Mouse (Mus musculus): Measurements from ENCODE around the gene Dtymk.
"Not testable (repeated sequence)": the region's sequence is repeated elsewhere in the genome, so short reads cannot be mapped to it uniquely, and the experiment has no call there.

Gene Dtymk

GRCm38 (mm10) chr1:93804818-93805217, 3.1 kb upstream of the Dtymk start:
- no peak for DNase-seq (ENCODE audit: low spot score in 2 of 2)

- DNase-seq (ENCODE audit: low spot score in 2 of 2), result peak; percentile 98 to 99
Measured at GRCm38 (mm10) chr1:93803556-93804507, 2.1 kb upstream of the Dtymk start, which contains the start of gene Ing5. Gene Ing5, plus strand, starts transcription at chr1:93803965.

DNA sequence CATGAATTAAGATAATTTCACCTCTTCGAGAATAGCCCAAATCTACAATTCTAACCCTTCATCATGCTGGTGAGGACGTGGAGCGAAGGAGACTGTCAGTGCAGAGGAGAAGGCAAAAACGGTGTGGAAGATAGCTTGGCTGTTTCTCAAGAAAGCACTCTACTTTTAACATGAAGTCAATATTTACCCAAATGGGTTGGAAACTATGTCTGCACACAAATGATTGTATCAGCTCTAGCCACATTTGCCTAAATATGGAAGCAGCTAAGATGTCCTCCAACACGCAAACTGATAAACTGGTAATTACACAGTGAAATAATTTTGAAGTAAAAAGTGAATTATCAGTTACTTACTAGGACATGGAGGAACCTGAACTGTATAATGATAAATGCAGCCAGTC, 1.0 kb upstream of the Dtymk start:
- DNase-seq (ENCODE audit: low spot score in 2 of 2), result no peak

DNA sequence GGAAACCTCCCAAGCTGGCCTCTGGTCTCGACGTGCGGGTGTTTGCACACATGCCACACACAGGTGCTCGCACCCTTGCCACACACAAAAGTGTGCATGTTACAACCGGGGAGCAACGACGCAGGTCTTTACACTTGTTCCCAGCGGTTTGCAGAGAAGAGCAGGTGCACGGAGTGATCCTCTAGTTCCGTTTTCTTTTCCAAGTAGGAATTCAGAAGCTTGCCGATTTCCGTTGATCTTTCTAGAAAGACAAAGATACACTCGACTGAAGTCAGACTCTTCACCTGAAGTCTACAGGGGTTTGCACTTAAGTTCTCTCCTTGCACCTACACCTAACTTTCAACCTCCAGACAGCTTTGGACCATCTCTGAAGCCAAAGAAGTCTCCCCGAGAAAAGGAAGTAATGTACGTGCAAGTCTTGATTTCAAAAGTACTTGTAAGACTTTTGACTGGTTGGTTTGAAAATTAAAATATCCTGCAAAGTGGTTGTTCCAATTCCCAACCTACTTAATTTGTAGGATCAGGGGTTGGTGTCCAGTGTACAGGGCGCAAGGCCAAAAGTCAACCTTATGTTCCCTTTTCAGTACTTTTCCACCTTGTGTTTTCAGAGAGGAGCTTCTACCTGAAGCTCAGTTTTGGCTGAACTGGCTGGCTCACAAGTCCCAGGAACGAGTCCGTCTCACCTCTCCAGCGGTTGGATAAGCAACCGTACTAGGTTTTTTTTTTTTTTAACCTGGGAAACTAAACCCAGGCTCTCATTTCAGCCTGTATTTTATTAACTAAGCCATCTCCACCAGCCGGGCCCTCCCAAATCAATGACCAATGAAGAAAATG, 847 bp downstream of the Dtymk start:
- DNase-seq (ENCODE audit: low spot score in 2 of 2), result no peak

GRCm38 (mm10) chr1:93795886-93796285, 5.8 kb downstream of the Dtymk start:
- DNase-seq (ENCODE audit: low spot score in 2 of 2), result no peak

- DNase-seq (ENCODE audit: low spot score in 2 of 2), result no peak
Measured at GRCm38 (mm10) chr1:93794526-93794925, 7.2 kb downstream of the Dtymk start.

GRCm38 (mm10) chr1:93786912-93787311, 14.8 kb downstream of the Dtymk start:
- DNase-seq (ENCODE audit: low spot score in 2 of 2), result no peak

- DNase-seq (ENCODE audit: low spot score in 2 of 2), result no peak
Measured at GRCm38 (mm10) chr1:93776686-93777085, 25.0 kb downstream of the Dtymk start.

DNA sequence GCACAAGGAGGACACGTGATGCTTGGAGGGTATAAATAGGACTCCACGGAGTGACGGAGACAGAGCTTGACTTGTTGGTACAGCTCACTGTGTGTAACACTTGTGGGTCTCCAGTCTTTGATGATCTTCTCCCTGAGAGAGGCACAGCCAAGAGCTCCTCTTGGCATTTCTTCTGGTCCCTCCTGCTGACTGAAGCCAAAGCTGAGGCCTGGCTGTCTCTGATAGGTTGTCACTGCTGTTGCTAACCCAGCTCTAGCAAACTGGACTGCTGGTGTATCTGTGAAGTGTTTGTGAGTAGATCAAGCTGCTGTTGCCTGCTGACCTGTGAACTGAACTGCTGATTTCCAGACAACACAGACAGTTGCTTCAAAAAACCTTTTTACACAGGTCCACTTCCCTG, 31.8 kb downstream of the Dtymk start:
- DNase-seq (ENCODE audit: low spot score in 2 of 2), result no peak

DNA sequence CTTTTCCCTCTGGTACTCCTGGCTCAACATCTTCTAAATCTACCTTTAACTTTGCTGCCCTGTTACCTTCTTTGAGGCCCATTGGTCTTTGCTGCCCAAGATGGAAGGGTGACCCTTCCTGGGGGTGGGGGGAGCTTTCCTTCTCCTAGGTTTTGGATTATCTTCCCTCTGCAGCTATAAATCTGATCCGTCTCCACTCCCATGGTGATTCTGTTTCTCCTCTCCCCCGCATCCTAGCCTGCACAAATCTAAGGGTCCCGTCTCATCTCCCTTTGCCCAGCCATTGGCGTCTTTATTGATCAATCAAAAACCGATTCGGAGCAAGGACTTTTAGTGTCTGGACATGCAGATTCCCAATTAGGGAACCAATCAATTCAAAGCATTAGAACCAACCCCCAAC, 34.1 kb downstream of the Dtymk start:
- no peak for DNase-seq (ENCODE audit: low spot score in 2 of 2)

DNA sequence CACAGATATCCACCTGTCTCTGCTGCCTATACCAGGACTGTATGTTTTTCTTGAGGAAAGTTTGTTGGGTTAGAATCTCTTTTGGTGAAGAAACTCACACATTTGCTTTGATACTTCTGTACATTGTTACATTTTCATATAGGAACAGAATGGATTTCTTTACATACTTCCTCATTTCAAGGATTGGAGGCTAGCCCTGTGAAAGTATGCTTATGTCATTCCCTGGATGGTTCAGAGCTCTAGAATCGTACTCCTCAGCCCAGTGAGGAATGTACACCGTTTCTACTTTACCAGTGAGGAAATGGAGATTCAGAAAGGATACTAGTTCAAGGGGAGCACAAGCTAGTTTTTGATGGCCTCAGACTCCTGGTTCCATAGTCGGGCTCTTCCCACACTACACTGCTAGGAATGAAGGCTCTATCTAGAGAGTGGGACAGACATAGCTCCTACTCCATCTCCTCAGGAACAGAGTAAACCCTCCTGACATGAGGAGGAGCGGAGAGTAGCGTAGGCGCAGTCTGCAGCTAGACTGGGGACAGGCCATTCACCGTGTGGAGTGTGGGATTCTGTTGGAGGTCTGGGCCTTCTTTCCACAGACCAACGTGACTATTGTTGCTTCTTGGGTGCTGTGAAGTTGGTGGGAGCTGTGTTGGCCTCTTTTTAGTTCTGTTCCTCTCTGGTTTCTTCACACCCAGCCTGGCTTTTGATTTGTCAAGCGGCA, 36.7 kb downstream of the Dtymk start:
- peak in 1 of 2 experiments; percentile 22 for DNase-seq (ENCODE audit: low spot score in 2 of 2)

GRCm38 (mm10) chr1:93763531-93763930, 38.2 kb downstream of the Dtymk start:
- not testable (repeated sequence) for DNase-seq (ENCODE audit: low spot score in 2 of 2)

- DNase-seq (ENCODE audit: low spot score in 2 of 2), result no peak
Measured at GRCm38 (mm10) chr1:93760076-93760475, 41.7 kb downstream of the Dtymk start.

DNA sequence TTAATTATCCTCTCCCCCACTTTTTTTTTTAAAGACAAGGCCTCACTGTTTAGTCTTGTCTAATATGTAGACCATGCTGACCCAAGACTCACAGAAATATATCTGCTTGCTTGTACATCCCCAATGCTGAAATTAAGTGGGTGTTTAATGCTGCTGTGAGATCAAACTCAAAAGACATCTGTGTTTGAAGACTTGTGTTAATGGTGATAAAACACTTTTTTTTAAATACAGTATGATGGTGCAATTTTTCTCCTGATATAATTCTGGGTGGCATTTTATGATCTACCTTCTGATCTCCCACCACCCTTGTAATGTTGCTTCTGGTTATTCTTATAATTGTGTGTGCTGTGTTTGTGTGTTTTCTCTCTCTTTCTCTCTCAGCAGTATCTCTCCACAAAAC, 45.6 kb downstream of the Dtymk start:
- no peak for DNase-seq (ENCODE audit: low spot score in 2 of 2)

GRCm38 (mm10) chr1:93755618-93756017, 46.1 kb downstream of the Dtymk start:
- no peak for DNase-seq (ENCODE audit: low spot score in 2 of 2)

- DNase-seq (ENCODE audit: low spot score in 2 of 2), result peak in 1 of 2 experiments; percentile 13
Measured at GRCm38 (mm10) chr1:93755291-93755610, 46.5 kb downstream of the Dtymk start.

GRCm38 (mm10) chr1:93754573-93755290, 47.0 kb downstream of the Dtymk start, which contains the start of gene Thap4:
Gene Thap4, minus strand, starts transcription at chr1:93754864.
- peak; percentile 93 for DNase-seq (ENCODE audit: low spot score in 2 of 2)

DNA sequence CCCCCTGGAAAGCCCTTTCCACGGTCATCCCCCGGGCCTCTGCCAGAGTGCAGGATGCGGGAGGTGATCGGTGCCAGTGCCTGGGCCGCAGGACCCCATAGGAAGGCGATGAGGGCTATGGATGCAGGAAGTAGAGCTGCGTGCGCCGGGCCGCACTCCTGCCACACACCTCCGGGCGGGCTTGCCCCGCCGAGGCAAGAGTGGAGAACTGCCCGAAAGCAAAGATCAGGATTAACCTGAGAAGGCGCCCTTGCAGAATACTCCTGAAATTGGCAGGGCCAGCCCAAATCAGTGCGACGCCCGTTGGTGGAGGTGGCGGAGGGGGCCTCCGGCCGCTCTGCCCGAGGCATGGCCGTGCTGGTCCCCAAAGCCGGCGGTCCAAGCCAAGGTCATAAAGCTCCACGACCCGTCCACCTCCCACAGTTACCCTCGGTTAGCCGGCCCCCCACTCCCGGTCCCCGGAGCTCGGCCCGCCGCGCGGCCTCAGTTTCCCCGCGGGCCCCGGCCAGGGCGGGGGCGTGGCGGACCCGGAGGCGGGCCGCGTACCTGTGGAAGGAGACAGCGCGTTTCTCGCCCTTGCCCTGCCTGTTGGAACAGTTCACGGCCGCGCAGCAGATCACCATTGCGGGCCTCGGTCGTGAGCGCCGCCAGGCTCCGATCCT, 47.7 kb downstream of the Dtymk start:
- peak in 1 of 2 experiments; percentile 14 for DNase-seq (ENCODE audit: low spot score in 2 of 2)

GRCm38 (mm10) chr1:93751290-93751689, 50.4 kb downstream of the Dtymk start, which contains the start of gene Atg4b:
Gene Atg4b, plus strand, starts transcription at chr1:93751500.
- no peak for DNase-seq (ENCODE audit: low spot score in 2 of 2)

- DNase-seq (ENCODE audit: low spot score in 2 of 2), result no peak
Measured at GRCm38 (mm10) chr1:93748539-93748938, 53.2 kb downstream of the Dtymk start.

GRCm38 (mm10) chr1:93746179-93746578, 55.6 kb downstream of the Dtymk start:
- no peak for DNase-seq (ENCODE audit: low spot score in 2 of 2)
